ENCODE assay signal across 1 mouse cellular context in the genomic region with DNA sequence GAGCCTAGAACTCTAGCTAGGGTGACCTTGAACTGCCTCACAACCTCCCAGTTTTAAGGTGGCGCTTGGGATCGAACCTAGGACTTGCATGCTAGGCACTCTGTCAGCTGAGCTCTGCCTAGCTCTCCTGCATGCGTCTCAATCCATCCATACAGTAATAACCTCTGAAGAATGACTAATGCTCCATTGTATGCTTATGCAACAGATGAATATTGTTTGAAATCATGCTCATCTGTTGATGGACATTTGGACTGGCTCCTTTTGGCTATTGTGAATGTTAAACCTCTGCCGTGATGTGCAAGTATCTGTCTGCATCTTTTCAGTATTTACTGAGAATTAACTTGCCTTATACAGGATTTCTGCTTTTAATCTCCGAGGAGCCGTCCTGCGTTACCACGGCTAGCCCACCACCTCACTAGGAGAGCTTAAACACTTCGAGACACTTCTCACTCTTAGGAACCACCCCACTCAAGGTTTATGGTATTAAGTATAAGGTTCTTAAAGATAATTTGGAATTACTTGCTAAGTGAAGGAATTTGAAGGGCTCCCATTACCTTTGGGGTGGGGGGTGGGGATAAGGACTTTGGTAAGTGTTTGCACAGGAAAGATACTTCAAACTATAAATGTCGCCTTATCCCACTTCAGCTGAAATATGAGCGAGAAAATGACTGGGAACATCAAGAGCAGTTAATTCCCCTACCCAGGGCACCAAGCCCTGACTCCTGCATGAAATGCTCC.
TF ChIP-seq lines count a peak whose summit lies in the region.

No protein-coding gene starts in this region.

TF ChIP-seq in CH12.LX, 34 proteins besides CTCF, POLR2A, EP300 and RAD21:
- TF ChIP-seq POLR2AphosphoS2 (IDR thresholded peaks at IDR 0.05; ENCODE audit: low read depth, low read length) (peak; percentile 46; the same call in 1 of the 2 replicates), JUND (conservative IDR thresholded peaks at IDR 0.05; ENCODE audit: low read depth, low read length) (no peak)
